Mouse (Mus musculus) embryonic facial prominence, embryonic 12.5 days (tissue): ENCODE data around the gene Abcg1. TPM values are rescaled to one million over a fixed set of nuclear protein-coding genes. Genes with fewer than 3 reads are reported as not detected.

Experiments used
- ATAC-seq: fragments of 200-750 bp; cut with Nextera tagmentation; 2 replicates; pipeline ENCODE4 v1.8.0; 2017; ENCODE audit not compliant: insufficient number of reproducible peaks, insufficient read depth, low FRiP score, low TSS enrichment
- H3K27ac ChIP-seq: fragments of 300-500 bp; sonication (generic); 2 replicates; pipeline ENCODE4 v1.5.1; 2016; ENCODE audit warnings: mild to moderate bottlenecking
- H3K27me3 ChIP-seq: fragments of 300-500 bp; sonication (generic); 2 replicates; pipeline ENCODE4 v1.6.1; 2016; ENCODE audit warnings: mild to moderate bottlenecking, moderate library complexity
- H3K36me3 ChIP-seq: fragments of 300-500 bp; sonication (generic); 2 replicates; pipeline ENCODE4 v1.6.1; 2016; ENCODE audit warnings: mild to moderate bottlenecking
- H3K4me1 ChIP-seq: fragments of 300-500 bp; sonication (generic); 2 replicates; pipeline ENCODE4 v1.6.1; 2016
- H3K4me2 ChIP-seq: fragments of 300-500 bp; sonication (generic); replicated peaks from 2 replicates; pipeline ENCODE4 v1.6.1; 2016; ENCODE audit warnings: mild to moderate bottlenecking, moderate library complexity
- H3K4me3 ChIP-seq: fragments of 300-500 bp; sonication (generic); 2 replicates; pipeline ENCODE4 v1.5.1; 2016; ENCODE audit warnings: mild to moderate bottlenecking
- H3K9ac ChIP-seq: fragments of 300-500 bp; sonication (generic); 2 replicates; pipeline ENCODE4 v1.6.1; 2016; ENCODE audit warnings: mild to moderate bottlenecking, moderate library complexity
- H3K9me3 ChIP-seq: fragments of 300-500 bp; sonication (generic); 2 replicates; pipeline ENCODE4 v1.6.1; 2016; ENCODE audit warnings: mild to moderate bottlenecking, moderate library complexity
- whole genome bisulfite sequencing: fragments of 180-500 bp; shearing (Covaris S2); methylation state at CpG from one replicate; pipeline ENCODE4 v1.1.7; 2016; 5-methylcytosine and 5-hydroxymethylcytosine counted together
- polyA plus RNA-seq: library from polyadenylated mRNA; unstranded; fragments of >200 nt; fragmentation: Nextera tagmentation; extraction: Ambion mirVana; gene quantifications from 2 replicates; pipeline ENCODE4 v1.2.1, GENCODE M21; 2016

The Abcg1 gene
- polyA plus RNA-seq, 1 experiment from 2014 or later: 14.6 TPM

DNA sequence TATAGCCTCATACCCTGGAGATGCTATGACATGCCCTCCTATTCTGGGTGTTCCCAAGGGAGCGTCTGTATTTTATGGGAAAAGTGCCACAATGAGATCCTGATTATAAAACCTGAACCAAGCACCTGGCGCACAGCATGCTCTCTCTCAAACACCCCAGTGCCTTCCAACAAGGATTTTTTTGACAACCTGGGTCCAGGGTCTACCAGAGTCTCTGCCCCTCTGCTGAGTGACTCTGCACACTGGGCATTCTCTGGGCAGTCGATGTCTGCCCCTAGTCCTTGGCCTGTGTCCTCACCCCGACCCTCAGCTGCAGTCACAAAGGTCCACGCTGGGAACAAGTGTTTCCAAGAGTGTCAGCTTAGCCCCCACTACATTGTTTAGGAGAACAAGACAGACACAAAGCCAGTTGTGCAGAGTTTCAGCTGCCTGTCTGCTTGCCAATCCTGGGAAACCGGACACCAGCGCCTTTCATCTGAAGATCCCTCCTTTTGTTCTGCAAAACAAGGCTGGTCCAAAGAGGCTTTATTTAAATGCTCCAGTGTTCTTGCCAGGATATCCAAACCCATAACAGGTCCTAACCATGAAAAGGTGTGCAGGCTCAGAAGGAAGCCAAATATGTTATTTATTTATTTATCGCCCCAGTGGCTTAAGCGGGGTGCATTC lies 55.8 kb downstream of the Abcg1 start:
- Histone ChIP-seq H3K9ac (no peak overlapping the region), H3K9me3 (no peaks in the 10 kb centered on the region), H3K36me3 (peaks cover 15% of the 10 kb centered on the region), H3K4me1 (0 out of 2 replicates have a peak, but pooled peaks cover 7% of the 10 kb centered on the region), H3K27ac (peak overlapping the region; percentile 70), H3K4me2 (no peak overlapping the region), H3K4me3 (no peak overlapping the region), H3K27me3 (no peaks in the 10 kb centered on the region)
- ATAC-seq: no peak
- WGBS: 46% methylated on average over 9 of the region's 9 CpGs

DNA sequence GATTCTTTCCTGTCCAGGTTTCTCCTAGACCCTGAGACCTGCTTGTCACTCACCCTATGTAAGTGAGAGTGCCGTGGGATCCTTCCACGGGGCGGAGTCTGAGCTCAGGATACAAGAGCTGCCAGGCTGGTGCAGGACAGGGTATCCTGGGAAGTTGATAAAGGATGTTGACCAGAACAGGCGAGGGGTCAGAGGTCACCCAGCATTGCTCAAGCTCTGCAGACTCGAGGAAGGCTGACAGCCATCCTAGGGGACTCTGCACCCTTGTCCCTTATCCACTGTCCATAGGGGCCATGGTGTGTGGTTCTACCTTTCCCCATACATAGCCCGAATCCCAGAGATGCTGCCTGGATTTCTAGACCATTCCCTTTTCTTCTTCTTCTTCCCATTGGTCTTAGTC lies 58.6 kb downstream of the Abcg1 start:
- no peaks in the 10 kb centered on the region for H3K27me3 ChIP-seq
- H3K27ac ChIP-seq: no peak overlapping the region
- H3K4me1 ChIP-seq: 0 out of 2 replicates have a peak, but pooled peaks cover 7% of the 10 kb centered on the region
- no peak for ATAC-seq
- H3K9me3 ChIP-seq: no peaks in the 10 kb centered on the region
- 63% methylated on average over 6 of the region's 6 CpGs for WGBS
- H3K4me2 ChIP-seq: no peak overlapping the region
- peaks cover 5% of the 10 kb centered on the region; the same call in 1 of the 2 replicates for H3K36me3 ChIP-seq
- H3K9ac ChIP-seq: no peak overlapping the region
- H3K4me3 ChIP-seq: no peak overlapping the region

DNA sequence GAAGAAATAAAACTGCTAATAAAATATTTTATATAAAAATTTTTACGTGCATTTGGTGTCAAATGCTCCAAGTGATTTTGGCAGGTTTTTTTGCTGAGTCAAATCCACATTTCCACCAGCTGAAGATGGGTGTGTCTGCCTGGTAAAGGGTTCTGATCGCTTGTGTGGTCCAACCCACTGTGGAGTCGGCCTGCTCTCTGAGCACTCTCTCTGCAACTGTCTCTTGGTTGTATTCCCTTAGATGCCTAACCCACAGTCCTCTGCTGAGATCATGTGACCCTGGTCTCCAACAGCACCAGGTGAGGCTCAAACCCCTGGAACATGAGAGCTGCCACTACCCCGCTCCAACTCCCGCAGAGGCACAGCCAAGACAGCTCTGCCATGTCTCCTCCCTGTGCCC lies 60.5 kb downstream of the Abcg1 start:
- ATAC-seq: no peak
- Histone ChIP-seq H3K4me1 (0 out of 2 replicates have a peak, but pooled peaks cover 10% of the 10 kb centered on the region), H3K9ac (no peak overlapping the region), H3K27me3 (no peaks in the 10 kb centered on the region), H3K4me2 (no peak overlapping the region), H3K36me3 (no peaks in the 10 kb centered on the region), H3K9me3 (no peaks in the 10 kb centered on the region), H3K27ac (no peak overlapping the region), H3K4me3 (no peak overlapping the region)
- 82% methylated on average over 5 of the region's 5 CpGs for WGBS

DNA sequence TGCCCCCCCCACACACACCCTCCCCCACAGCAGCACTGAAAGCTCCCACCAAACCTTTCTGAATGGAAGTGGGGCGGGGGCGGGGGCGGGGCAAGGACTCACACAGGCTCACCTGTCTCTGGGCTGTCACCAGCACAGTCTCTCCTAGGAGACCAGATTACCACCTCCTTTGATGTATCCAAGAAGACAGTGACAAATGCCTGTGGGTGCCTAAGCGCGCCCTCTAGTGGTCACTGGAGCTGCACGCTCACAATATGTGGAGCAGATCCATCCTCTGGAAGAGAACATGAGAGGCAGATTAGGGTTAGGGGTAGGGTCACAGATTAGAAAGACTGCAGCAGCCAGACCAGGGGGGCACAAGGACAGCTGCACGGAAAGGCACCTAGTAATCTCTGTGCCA lies 62.0 kb downstream of the Abcg1 start:
- Histone ChIP-seq H3K36me3 (no peaks in the 10 kb centered on the region), H3K4me1 (0 out of 2 replicates have a peak, but pooled peaks cover 2% of the 10 kb centered on the region), H3K4me2 (no peak overlapping the region), H3K9me3 (no peaks in the 10 kb centered on the region), H3K9ac (no peak overlapping the region), H3K27ac (no peak overlapping the region), H3K27me3 (no peaks in the 10 kb centered on the region), H3K4me3 (no peak overlapping the region)
- 6% methylated on average over 7 of the region's 7 CpGs for WGBS
- peak; percentile 66; the same call in 1 of the 2 replicates for ATAC-seq

DNA sequence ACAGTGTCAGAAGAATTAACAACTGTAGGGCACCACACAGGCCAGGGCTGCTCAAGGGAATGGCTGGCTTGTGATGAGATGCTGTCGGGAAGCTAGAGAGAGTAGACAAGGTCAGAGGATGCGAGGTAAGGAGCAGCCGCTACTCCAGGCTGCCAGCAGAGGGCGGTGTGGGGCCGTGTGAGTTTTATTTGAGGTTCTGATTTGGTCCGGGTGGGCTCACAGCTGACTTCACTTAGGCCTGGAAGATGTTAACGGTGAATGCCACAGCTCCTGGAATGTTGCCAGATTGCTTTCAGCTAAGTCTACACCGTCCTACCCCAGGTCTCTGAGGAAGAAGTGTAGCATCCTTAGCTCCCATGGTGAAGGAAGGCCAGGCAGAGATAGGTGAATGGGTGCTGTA lies 64.5 kb downstream of the Abcg1 start:
- Histone ChIP-seq H3K27ac (no peak overlapping the region), H3K4me3 (no peak overlapping the region), H3K9me3 (no peaks in the 10 kb centered on the region), H3K4me2 (no peak overlapping the region), H3K36me3 (no peaks in the 10 kb centered on the region), H3K27me3 (no peaks in the 10 kb centered on the region), H3K4me1 (peaks cover 2% of the 10 kb centered on the region; the same call in 1 of the 2 replicates), H3K9ac (no peak overlapping the region)
- no peak for ATAC-seq
- WGBS: 5% methylated on average over 8 of the region's 8 CpGs

DNA sequence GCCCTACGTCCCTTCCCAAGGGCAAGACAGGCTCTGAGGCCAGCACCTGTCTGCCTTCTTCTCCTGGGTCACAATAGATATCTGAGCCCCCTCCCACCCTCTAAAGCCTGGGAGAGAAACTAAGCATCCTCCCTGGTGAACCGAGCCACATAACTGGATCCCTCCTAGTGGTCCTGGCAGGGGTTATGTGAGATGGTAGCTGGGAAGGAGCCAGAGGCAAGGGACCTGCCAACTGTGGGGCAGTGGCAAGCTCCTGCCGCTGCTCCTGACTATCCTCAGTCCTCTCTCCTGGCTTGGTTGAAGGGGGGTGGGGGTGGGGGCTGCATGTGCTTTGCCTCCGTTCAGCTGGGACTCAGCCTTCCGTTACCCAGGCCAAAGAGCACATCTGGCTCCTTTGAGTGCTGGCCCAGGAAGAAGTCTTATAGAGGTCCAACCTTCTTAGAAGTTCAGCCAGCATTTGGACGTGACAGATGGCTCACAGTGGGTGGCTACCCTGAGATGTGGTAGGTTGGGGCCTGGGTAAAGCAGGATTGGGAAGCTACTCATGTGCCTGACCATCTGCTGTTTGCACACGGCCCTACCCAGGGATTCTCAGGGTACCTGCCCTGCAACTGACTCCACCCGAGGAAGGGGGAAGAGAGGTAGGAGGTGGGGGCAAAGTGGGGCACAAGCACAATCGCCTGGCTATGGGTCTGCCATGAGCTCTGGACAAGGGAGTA lies 68.2 kb downstream of the Abcg1 start:
- Histone ChIP-seq H3K27me3 (no peaks in the 10 kb centered on the region), H3K27ac (no peak overlapping the region), H3K4me3 (no peak overlapping the region), H3K9ac (0 out of 2 replicates have a peak overlapping the region, but pooled peaks have one; percentile 8), H3K36me3 (no peaks in the 10 kb centered on the region), H3K4me1 (peaks cover 4% of the 10 kb centered on the region; the same call in 1 of the 2 replicates), H3K9me3 (no peaks in the 10 kb centered on the region), H3K4me2 (no peak overlapping the region)
- no peak for ATAC-seq
- 45% methylated on average over 9 of the region's 9 CpGs for WGBS

DNA sequence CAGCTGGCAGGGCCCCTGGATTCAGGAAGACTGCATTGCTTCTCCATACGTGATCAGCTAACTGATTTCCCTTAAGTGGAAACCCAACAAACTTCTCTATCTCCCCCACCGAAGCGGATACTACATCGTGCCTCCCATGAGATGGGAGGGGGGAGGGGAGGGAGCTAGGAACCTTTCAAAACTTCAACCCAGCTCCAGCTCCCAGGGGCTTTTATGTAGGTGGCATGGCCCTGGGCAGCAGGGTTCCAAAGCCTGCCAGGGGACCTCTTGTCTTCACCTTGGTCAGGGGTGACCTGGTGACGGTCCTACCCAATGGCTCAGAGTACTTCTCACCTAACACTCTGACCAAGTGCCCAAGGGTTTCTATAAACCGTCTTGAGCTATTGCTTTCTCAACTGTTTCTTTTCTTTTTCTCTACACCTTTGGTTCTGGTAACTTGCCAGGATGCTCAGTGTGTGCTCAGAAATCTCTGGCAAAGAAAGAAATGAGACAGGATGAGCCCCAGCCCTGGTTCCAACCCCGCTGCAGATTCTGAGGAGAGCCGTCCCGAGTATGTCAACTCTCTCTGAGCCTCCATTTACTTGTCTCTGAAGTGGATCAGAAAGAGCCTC lies 71.3 kb downstream of the Abcg1 start:
- WGBS: 81% methylated on average over 9 of the region's 9 CpGs
- ATAC-seq: no peak
- H3K4me2 ChIP-seq: no peak overlapping the region

DNA sequence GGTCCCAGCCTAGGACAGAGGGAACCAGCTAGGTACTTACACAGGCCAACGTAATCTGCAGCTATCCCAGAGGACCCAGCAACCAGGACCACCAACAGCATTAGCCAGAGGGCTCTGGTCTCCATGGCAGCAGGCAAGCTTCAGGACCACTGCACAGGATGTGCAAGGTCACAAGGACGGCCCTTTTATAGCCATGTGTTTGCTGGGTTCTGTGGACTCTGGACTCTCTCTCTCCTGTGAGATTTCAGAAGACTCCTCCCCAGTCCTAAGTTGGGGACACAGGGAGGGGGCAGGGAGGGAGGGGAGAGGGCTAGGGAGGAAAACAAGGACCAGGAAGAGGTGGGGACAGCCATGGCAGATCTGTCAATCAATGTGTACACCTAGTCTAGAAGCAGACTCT lies 72.0 kb downstream of the Abcg1 start, which contains the start of gene Tff3:
Gene Tff3, minus strand, starts transcription at position 195 of the 400 bp plus-strand sequence.
- Histone ChIP-seq H3K4me3 (no peak within 1 kb of the TSS), H3K27me3 (no peaks in the 10 kb centered on the region), H3K4me2 (no peak within 1 kb of the TSS), H3K9ac (no peak within 1 kb of the TSS), H3K4me1 (peaks cover 2% of the 10 kb centered on the region; the same call in 1 of the 2 replicates), H3K9me3 (no peaks in the 10 kb centered on the region), H3K27ac (no peak within 1 kb of the TSS), H3K36me3 (no peaks in the 10 kb centered on the region)
- no peak for ATAC-seq
- 10% methylated on average over 2 of the region's 2 CpGs for WGBS

More for the DNA sequence above, 71.3 kb downstream of the Abcg1 start:
- Histone ChIP-seq H3K9me3 (no peaks in the 10 kb centered on the region), H3K9ac (no peak overlapping the region), H3K27ac (no peak overlapping the region), H3K4me3 (no peak overlapping the region), H3K36me3 (no peaks in the 10 kb centered on the region), H3K27me3 (no peaks in the 10 kb centered on the region), H3K4me1 (peaks cover 2% of the 10 kb centered on the region; the same call in 1 of the 2 replicates)

DNA sequence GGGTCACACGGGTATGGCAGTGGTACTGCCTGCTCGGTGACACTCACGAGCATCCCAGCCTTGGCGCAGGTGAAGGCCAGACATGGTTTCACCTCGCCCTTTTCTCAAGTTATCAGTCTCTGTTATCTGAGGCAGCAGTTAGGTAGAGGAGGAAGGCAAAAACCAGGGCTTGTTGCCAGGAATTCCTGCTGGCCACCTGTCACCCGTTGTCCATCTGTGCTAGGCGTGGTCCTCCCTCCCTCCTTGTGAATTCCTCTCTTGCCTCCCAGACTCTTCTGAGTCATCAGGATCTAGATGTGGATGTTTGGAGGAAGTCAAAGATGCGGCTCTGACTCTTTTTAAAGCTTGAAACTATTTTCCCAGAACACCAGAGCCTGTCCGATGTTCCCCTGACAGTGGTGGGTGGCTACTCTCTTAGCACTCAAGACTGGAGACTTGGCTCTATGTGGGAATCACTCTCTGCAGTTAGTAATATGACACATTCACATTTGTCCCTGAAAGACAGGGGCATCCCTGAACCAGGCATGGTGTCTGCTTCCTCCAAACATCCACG lies 73.9 kb downstream of the Abcg1 start:
- no peak overlapping the region for H3K9ac ChIP-seq
- no peak for ATAC-seq
- H3K36me3 ChIP-seq: no peaks in the 10 kb centered on the region
- no peaks in the 10 kb centered on the region for H3K9me3 ChIP-seq
- 0 out of 2 replicates have a peak, but pooled peaks cover 2% of the 10 kb centered on the region for H3K4me1 ChIP-seq
- H3K27me3 ChIP-seq: no peaks in the 10 kb centered on the region
- H3K27ac ChIP-seq: no peak overlapping the region
- no peak overlapping the region for H3K4me3 ChIP-seq
- WGBS: 83% methylated on average over 10 of the region's 10 CpGs
- no peak overlapping the region for H3K4me2 ChIP-seq

DNA sequence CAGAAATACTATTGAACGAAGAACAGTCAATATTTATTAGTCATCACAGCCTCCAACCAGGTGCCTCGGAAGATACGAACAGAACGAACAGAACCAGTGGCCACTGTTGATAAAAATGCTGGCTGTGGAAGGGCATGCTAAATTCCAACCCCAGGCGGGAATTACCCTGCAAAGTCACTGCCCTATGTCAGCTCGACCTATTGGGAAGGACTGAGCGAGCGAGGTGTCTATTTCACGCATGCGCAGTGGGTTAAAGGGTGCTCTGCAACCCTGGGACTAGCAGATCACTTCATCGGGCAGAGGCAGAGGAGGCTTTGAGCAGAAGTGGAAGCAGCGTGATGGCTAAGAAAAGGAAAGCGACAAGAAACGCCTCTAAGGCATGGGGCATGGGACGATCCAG lies 76.3 kb downstream of the Abcg1 start:
- no peak for ATAC-seq
- H3K27ac ChIP-seq: no peak overlapping the region
- no peak overlapping the region for H3K4me2 ChIP-seq
- no peak overlapping the region for H3K9ac ChIP-seq
- no peaks in the 10 kb centered on the region for H3K36me3 ChIP-seq
- H3K4me3 ChIP-seq: no peak overlapping the region
- H3K4me1 ChIP-seq: 0 out of 2 replicates have a peak, but pooled peaks cover 2% of the 10 kb centered on the region
- no peaks in the 10 kb centered on the region for H3K9me3 ChIP-seq
- H3K27me3 ChIP-seq: no peaks in the 10 kb centered on the region
- 75% methylated on average over 15 of the region's 15 CpGs for WGBS

DNA sequence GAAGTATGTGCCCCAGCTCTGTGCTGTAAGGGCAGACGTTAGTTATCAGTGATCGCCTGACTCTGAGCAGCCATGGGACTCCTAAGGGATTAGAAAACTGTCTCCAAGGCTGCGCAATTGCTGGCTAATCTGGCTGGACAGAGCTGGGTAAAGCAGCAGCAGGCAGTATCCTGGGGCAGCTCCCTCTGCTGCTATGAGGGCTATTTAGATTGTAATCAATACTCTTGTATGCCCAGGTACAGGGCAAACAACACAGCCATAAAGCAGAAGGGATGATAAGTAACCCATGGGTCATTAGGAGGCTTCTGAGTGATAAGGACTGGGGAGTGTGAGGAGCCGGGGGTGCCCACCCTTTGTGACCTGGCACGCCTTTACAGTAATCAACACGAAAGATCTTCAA lies 77.4 kb downstream of the Abcg1 start:
- H3K4me1 ChIP-seq: no peaks in the 10 kb centered on the region
- ATAC-seq: no peak

More for the DNA sequence above, 77.4 kb downstream of the Abcg1 start:
- WGBS: 82% methylated on average over 6 of the region's 6 CpGs
- Histone ChIP-seq H3K36me3 (no peaks in the 10 kb centered on the region), H3K27ac (no peak overlapping the region), H3K27me3 (no peaks in the 10 kb centered on the region), H3K9me3 (no peaks in the 10 kb centered on the region), H3K9ac (no peak overlapping the region), H3K4me3 (no peak overlapping the region), H3K4me2 (no peak overlapping the region)
